Mouse (Mus musculus) adrenal gland (tissue): Measurements from ENCODE around the gene Cd177.
"Not testable (repeated sequence)": the region's sequence is repeated elsewhere in the genome, so short reads cannot be mapped to it uniquely, and the experiment has no call there.

ENCODE experiments used
- intact Hi-C: fragments of 180-260 bp; cut with DNase I; formaldehyde crosslinking; loops from one replicate; pipeline ENCODE4 v1.15.1; 2025
- long read RNA-seq, 2 experiments: library from polyadenylated mRNA; unstranded; transcript quantifications; one replicate each; pipeline ENCODE4 v2.0.0; 2020; ENCODE audit warnings: borderline replicate concordance in 1 of 2; ENCODE audit not compliant: insufficient replicate concordance in 1 of 2

The Cd177 gene
- long read RNA-seq, experiment 1 = 0 reads
- long read RNA-seq, experiment 2 = 0 reads

DNA sequence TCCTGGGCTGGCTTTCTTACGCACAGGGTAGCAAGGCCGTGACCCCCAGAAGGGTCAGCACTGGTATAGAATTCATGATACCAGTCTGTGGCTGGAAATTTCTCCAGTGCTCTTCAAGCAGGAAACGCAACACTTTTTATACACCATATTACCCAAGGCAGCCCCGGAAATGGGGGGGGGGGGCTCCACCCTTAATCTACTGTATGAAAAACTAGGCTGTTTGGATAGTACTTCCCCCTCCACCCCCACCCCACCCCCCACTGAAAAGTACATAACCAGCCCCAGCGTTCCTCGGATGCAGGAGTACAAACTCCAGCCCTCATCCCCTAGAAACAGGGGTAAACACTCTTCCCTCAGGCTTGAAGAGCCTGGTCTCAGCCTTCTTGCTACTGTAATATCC lies at the start of gene Cd177:
Gene Cd177, minus strand, starts transcription at position 101 of the 400 bp plus-strand sequence.
- intact Hi-C loops = no loop called here

DNA sequence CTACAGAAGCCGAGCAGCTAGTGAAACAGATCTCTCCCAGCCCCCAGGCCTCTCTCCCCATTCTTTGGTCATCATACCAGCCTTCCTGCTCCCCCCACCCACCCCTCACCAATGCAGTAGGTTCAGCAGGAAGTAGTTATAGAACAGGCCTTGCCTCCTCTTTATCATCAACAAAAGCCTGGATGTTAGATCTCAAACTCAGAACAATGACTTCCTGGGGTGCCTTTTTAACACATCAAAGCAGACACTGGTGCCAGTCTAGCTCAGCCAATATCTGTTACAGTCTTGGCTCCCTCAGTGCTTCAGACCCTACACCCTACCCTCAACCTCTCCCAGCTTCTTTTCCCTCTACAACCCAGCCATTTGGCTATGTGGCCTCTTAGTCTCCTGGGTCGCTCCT lies 48.9 kb upstream of the Cd177 start:
- intact Hi-C loops = no loop called here

DNA sequence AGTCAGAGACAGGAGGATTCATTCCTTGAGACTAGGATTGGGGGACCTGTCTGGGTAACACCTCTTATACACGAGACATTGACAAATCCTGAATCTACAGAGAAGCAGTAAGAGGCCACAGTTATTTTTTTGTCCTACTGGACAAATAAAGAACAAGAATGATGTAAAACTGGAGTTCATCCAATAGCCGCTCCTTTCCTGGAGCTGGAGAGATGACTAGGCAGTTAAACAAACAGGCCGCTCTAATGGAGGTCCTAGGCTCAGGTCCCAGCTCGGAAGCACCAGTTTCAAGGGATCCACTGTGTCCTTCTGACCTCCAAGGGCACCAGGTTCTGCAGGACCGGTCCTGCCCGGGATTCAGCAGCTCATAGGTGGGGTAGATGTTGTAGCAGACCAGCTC lies 44.7 kb upstream of the Cd177 start:
- intact Hi-C loops = no loop called here

DNA sequence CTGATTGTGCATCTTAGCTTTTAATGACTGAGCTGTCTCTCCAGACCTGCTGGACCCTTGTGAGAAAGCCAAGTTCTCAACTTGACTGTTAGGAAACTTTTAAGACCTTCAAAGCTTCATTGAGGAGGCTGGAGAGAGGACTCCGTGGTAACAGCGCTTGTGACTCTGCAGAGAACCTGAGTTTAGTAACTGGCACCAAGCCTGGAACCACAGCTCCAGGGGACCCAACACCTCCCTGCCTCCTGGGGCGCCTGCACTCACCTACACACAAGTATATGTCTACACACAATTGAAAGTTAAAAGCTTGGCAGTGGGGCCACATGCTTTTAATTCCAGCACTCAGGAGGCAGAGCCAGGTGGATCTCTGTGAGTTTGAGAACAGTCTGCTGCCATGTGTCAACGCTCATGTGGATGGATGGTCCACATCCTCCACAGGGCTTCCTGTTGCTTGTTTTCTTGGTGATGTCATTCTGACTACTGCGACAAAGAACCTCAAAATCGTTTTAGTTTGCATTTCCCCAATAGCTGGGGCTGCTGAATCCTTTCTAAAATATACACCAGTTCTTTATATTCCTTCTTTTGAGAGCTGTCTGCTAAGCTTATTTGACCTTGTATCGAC lies 42.1 kb upstream of the Cd177 start:
- intact Hi-C loops = no loop called here

DNA sequence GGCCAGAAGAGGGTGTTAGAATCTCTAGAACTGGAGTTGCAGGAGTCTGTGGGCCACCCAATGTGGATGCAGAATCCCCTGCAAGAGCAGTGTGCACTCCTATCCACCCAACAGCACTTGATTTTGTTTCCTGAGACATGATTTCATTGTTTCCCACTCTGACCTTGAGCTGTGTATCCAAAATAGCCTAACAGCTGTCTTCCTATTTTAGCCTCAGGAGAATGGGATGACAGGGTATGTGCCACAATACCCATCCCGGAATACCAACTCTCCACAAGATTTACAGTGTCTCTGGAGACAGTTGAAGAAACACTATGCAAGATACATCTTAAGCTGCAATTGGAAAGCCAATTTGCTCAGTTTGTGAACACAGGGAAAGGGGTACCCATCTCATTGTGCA lies 37.8 kb upstream of the Cd177 start:
- intact Hi-C loops = no loop called here

DNA sequence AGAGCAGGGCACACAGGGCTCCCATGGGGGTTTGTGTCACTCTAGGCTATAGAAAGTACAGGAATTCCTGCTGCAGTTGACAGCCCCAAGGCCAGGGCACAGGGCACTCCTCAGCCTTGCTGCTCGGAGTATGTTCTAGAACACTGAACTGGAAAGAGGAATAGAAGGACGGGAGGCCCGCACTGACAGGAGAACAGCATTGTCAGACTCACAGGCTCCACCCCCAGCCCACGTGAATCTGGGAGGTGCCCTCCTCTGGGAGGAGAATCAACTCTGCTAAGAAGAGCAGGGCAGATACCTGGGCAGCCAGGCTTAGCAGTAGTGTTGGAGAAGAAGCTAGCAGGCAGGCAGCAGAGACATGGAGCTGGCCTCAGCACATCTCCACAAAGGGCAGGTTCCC lies 16.8 kb upstream of the Cd177 start, which contains the start of gene Ceacam10:
Gene Ceacam10, plus strand, starts transcription at position 289 of the 400 bp plus-strand sequence.
- intact Hi-C loops = not testable (repeated sequence)

DNA sequence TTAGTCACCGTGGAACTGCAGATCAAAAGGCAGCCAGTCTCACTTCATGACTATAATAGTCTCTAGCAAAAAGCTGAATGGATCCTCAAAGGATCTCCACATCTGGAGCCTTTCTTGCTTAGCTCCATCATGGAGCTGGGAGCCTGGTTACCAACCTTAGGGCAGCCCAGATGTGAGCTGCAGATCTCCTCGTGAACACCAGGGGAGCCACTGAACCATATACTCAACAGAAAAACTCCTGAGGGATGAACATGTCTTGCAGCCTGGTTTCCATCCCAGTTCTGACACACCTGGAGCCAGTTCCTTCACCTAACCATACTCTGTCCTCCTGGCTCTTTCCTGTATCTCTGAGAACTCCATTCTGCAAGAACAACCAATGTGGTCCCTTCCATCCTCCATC lies 16.0 kb upstream of the Cd177 start:
- intact Hi-C loops = no loop called here

DNA sequence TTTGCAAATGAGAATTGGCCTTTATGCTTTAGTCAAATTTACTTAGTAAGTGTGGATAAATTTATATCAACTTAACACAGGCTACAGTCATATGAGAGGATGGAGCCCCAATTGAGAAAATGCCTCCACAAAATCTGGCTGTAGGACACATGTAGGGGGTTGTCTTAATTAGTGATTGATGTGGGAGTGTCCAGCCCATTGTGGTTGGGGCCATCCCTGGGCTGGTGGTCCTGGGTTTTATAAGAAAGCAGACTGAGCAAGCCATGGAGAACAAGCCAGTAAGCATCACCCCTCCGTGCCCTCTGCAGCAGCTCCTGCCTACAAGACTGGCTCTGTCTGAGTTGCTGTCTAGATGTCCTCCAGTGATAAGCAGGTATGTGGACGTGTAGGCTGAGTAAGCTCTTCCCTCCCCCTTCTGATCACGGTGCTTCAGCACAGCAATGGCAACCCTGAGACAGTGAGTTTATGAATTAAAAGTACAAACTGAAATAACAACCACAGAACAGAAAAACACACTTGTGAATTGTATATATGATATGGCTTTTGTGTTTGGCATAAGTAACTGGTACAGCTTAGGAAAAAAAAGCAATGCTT lies 13.9 kb upstream of the Cd177 start:
- intact Hi-C loops = no loop called here

DNA sequence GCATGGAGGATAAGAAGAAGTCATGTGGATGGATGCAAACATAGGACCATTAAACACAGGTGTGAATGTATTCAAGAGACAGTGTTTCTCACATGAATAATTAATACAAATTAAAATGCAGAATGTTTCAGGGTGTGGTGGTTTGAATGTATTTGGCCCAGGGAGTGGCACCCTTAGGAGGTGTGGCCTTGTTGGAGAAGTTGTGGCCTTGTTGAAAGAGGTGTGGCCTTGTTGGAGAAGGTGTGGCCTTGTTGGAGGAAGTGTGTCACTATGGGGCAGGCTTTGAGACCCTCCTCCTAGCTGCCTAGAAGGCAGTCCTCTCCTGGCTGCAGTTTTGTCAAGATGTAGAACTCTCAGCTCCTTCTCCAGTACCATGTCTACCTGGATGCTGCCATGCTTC lies 11.2 kb upstream of the Cd177 start:
- intact Hi-C loops = no loop called here

DNA sequence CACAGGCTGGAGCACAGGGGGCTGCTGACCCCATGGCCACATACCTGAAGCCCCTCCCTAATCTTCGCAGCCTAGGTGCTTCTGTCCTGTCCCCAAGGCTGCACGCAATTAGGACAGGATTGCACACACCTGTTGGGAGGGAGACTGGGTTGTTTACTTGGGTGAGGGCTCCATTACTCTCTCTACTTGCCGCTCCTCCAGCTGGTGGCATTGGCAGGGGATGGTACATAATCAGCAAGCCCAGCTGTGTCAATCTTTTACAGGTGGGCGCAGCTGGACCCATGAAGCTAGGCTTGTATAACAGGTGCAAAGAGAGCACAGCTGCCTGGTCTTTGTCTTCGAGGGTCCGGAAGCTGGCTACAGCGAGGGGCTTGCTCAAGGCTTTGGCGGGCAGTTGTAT lies 2.5 kb upstream of the Cd177 start:
- intact Hi-C loops = no loop called here

DNA sequence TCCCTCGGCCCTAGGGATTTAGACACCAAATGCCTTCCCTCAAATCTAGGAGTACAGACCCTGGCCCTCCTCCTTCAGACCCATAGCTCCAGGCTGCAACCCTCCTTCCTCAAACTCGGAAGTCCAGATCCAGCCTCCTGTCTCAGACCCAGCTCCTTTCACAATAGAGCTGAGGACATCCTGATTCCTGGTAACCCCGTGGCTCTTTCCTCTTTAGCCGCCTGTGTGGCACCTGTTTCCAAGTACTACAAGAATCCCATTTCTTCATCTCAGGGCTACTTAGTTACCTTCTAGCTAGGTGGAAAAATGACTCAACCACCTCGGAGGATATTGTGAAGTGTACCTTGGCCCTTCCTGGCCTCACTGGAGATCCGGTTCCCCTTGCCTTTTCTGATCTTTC lies 1.1 kb upstream of the Cd177 start:
- intact Hi-C loops = no loop called here

DNA sequence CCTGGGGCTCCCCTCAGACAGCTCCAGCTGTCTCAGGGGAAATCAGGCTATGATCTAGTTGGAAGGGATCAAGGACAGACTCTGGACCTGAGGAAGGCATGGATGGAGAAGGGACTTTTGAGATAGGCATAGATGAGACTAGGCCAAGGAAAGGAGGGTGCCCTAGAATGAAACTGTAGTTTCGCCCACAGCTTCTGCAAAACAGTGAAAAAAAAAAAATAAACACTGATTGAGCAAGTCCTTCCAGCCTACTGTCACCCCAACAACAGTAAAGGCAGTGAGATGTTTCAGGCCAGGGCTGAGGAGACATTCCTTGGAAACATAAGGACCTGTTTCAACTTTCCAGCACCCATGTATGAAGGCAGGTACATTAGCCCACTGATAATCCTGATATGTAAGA lies 1.6 kb downstream of the Cd177 start:
- intact Hi-C loops = no loop called here

DNA sequence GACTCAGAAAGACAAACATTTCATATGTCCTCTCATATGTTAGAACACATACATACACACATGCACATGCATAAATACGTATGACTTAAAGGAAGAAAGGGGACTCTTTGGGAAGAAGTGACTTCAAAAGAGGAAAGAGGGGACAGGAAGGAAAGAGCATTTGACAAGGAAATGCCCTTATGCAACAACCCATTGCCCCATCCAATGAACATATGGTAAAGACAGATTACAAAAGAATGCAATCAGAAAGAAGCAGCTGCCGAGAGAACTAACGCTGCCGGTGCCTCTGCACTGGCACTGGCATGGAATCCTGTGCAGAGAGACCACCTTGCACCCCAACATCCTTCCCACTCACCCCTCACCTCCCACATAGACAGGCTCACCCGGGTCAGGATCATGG lies 6.6 kb downstream of the Cd177 start:
- intact Hi-C loops = no loop called here

DNA sequence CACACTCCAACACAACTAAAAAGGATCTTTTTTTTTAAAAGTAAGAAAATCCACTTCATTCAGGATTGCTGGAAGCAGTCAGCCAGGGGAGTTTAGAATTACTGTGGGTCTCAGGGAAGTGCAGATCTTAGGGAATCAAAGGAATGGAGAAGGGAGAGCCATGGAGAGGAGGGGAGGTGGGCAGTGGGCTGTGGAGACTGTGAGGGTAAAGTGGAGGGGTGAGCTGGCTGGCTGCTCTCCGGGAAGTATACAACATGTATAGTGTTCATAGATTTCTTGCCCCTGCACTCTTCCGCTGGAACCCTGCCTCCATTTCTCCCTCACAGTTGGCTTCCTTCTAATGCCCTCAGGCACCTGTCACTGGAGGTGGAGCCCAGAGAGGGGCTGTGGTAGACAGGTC lies 8.5 kb downstream of the Cd177 start:
- intact Hi-C loops = no loop called here

DNA sequence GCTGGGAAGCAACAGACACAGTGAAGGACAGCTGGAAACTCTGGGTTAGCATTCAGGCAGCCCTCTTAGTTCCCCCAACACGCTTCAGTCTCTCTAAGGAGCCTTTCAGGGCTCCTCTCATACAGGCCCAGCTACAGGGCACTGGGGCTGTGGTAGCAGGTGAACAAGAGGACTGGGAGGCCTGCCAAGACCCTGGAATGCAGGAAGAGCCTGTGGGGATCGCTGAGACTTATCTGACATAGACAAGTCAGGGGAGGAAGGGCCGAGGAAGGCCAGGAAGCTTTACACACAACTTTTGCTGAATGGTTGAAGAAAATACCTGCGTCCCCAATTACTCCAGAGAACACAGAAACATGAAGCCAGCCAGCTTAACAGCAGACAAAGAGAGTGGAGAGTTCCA lies 9.4 kb downstream of the Cd177 start:
- intact Hi-C loops = no loop called here

DNA sequence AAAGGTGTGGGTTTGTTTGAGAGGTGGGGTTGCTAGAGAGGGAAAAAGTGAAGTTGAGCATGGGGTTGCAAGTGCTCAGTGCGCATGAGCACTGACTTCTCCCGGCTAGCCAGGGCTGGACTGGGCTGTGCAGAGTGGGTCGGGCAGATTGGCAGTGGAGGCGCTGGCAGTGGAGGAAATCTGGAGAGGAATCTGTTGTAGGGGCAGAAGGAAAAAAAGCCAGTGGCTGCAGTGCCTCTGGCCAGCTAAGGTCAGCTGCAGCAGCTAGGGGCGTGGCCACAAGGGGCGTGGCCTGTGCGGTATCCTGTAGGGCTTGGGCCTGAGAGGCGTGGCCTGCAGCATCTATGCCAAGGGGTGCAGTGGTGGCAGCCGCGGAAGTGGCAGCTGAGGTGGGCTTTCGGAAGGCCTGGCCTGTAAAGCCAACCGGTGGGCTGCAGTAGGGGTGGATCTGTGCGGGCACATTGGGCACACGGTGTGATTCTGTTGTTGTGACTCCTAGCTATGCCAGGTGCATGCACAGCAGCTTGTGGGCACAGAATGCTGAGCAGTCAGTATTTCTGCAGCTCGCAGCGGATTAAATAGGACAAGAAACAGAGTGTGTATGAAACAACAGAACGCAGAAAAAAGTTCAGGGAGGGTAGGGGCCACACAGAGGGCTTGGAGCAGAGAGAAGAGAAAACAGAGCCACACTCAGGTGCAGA lies 24.0 kb downstream of the Cd177 start:
- intact Hi-C loops = no loop called here

DNA sequence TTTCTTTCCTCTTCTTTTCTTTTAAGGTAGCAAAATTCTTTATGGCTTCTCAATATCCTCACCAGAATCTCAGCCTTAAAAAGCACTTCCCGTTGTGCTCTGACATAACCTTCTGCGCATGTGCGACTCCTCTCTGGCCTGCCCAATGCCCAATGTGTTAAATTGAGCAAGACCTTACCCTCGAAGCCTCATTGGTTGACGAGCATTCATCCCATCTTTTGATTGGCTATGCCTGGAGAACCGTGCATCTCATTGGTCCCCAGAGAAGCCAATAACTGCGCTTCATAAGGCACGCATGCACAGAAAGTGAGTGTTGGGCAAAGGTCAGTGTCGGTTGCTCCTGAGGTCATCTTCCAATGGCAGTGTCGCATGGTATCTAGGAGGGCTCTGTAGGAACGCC lies 33.3 kb downstream of the Cd177 start, which contains the start of gene Gm4763:
Gene Gm4763, minus strand, starts transcription at position 101 of the 400 bp plus-strand sequence.
- intact Hi-C loops = not testable (repeated sequence)

DNA sequence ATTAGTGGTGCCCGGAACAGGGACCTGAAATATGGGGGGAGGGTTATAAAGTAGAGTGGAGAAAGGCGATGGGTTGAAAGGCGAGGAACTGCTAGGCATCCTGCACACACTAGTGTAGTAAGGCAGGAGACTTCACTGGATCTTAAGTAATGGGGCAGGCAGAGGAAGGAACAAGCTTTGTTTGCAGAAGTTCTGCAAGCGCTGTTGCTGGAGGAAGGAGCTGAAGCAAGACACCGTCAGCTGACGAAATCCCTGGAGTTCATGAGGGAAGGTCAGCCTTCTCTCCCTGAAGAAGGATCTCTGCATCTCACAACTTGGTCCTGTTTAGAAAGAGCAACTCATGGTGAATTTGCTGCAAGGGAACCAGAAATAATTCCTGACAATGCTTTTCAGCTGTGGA lies 45.1 kb downstream of the Cd177 start:
- intact Hi-C loops = no loop called here

DNA sequence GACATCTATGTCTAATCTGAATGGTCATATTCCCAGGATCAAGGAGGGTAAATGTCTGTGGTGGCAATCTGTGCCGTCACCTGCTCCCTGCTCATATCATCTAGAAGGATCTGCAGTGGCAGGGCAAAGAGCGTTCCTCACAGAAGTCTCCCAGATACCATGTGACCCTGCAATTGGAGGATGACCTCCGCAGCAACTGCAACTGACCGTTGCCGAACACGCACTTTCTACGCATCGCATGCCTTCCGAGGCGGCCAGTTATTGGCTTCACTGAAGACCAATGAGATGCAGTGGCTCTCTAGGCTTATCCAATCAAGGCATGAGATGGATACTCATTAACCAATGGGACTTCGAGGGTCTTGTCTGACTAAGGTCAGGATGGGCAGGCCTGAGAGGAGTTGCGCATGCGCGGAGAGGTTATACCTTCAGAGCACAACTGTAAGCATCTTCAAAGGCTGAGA lies 51.2 kb downstream of the Cd177 start, which contains the start of gene BC049730:
Gene BC049730, plus strand, starts transcription at position 411 of the 461 bp plus-strand sequence.
- intact Hi-C loops = no loop called here

DNA sequence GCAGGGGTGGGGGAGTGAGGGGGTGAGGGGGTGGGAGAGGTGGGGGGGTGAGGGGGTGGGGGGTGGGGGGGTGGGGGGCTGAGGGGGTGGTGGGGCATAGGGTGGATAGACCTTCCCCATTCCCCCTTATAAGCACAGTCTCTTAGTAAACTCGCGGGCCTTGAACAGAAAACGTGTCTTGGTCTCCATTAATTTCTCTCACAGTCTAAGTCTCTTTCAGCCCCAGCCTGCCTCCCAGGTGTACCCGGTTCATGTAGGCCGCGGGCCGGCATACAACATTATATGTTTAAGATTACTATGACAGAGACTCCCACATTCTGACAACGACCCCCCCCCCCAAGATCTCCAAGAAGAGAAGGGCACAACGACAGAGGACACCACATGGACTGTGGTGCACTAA lies 57.3 kb downstream of the Cd177 start:
- intact Hi-C loops = not testable (repeated sequence)

DNA sequence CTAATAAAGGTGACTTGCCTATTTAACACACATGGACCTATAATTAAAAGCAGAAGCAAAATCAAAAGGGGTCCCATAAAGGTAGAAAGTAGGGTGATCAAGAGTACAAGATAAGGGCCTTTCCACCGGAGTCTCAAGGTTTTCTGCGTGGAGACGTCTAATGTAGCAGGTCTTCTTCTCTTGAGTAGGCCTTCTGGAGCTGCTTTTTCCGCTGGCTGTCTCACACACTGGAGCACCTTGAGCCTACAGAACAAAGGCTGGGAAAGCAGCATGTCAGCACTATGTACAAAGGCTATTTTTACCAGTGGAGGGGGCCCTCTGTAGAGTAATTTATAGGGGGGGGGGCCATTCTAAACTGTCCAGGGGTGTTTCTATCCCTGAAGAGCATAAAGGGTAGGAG lies 62.2 kb downstream of the Cd177 start:
- intact Hi-C loops = not testable (repeated sequence)
